Mouse (Mus musculus): ENCODE results near the gene Myo1h. TPM values are rescaled to one million over a fixed set of nuclear protein-coding genes. Genes with fewer than 3 reads are reported as not detected.

Gene Myo1h
- total RNA-seq, 2 experiments from 2014 or later: 0.23 to 0.64 TPM

- DNase-seq (ENCODE audit: low spot score in 2 of 2): no peak
Observed at GRCm38 (mm10) chr5:114356936-114357751, 68.2 kb downstream of the Myo1h start.

GRCm38 (mm10) chr5:114358833-114359232, 69.9 kb downstream of the Myo1h start:
- no peak for DNase-seq (ENCODE audit: low spot score in 2 of 2)

- DNase-seq (ENCODE audit: low spot score in 2 of 2): no peak
Observed at GRCm38 (mm10) chr5:114359586-114359985, 70.6 kb downstream of the Myo1h start.

GRCm38 (mm10) chr5:114360968-114361367, 72.0 kb downstream of the Myo1h start:
- no peak for DNase-seq (ENCODE audit: low spot score in 2 of 2)

GRCm38 (mm10) chr5:114365043-114365752, 76.2 kb downstream of the Myo1h start:
- DNase-seq (ENCODE audit: low spot score in 2 of 2): peak; percentile 38 to 55

- DNase-seq (ENCODE audit: low spot score in 2 of 2): no peak
Observed at GRCm38 (mm10) chr5:114368121-114368520, 79.2 kb downstream of the Myo1h start.

- no peak for DNase-seq (ENCODE audit: low spot score in 2 of 2)
Observed at GRCm38 (mm10) chr5:114368803-114369496, 80.0 kb downstream of the Myo1h start.

- DNase-seq (ENCODE audit: low spot score in 2 of 2): no peak
Observed at GRCm38 (mm10) chr5:114369921-114370320, 81.0 kb downstream of the Myo1h start.

GRCm38 (mm10) chr5:114370371-114370776, 81.4 kb downstream of the Myo1h start:
- DNase-seq (ENCODE audit: low spot score in 2 of 2): no peak

- DNase-seq (ENCODE audit: low spot score in 2 of 2): no peak
Observed at GRCm38 (mm10) chr5:114371331-114371730, 82.4 kb downstream of the Myo1h start.

GRCm38 (mm10) chr5:114371731-114372473, 82.9 kb downstream of the Myo1h start:
- DNase-seq (ENCODE audit: low spot score in 2 of 2): no peak

- no peak for DNase-seq (ENCODE audit: low spot score in 2 of 2)
Observed at GRCm38 (mm10) chr5:114372565-114372964, 83.6 kb downstream of the Myo1h start.

GRCm38 (mm10) chr5:114373174-114373573, 84.2 kb downstream of the Myo1h start:
- no peak for DNase-seq (ENCODE audit: low spot score in 2 of 2)

GRCm38 (mm10) chr5:114373581-114373980, 84.6 kb downstream of the Myo1h start:
- DNase-seq (ENCODE audit: low spot score in 2 of 2): no peak

GRCm38 (mm10) chr5:114374409-114375213, 85.6 kb downstream of the Myo1h start:
- DNase-seq (ENCODE audit: low spot score in 2 of 2): no peak

GRCm38 (mm10) chr5:114378177-114378920, 89.4 kb downstream of the Myo1h start:
- no peak for DNase-seq (ENCODE audit: low spot score in 2 of 2)

GRCm38 (mm10) chr5:114378936-114379335, 90.0 kb downstream of the Myo1h start:
- DNase-seq (ENCODE audit: low spot score in 2 of 2): no peak

GRCm38 (mm10) chr5:114379763-114380162, 90.8 kb downstream of the Myo1h start:
- no peak for DNase-seq (ENCODE audit: low spot score in 2 of 2)

GRCm38 (mm10) chr5:114380209-114381012, 91.4 kb downstream of the Myo1h start, which contains the start of the genes Kctd10 and Ube3b:
Gene Kctd10 (minus strand): TSS chr5:114380508.
Gene Ube3b (plus strand): TSS chr5:114380607.
- peak; percentile 80 to 81 for DNase-seq (ENCODE audit: low spot score in 2 of 2)

Measured in adrenal gland, adult 18-20 months (tissue).